Mouse (Mus musculus) mouse trophoblast stem cell (cell line): ENCODE data around the gene Zfand6.

Experiments used
- in situ Hi-C, 2 experiments: fragments of 300-500 bp; cut with MseI, MboI; formaldehyde crosslinking; loops; 2 replicates in 1 of 2; 3 replicates in 1 of 2; pipeline ENCODE4 v1.15.1; 2025

The Zfand6 gene

GRCm38 (mm10) chr7:84651303-84651986, 38.3 kb downstream of the Zfand6 start:
- in situ Hi-C loops, result no loop called here

- in situ Hi-C loops, result no loop called here
These were observed 40.7 kb downstream of the Zfand6 start for GRCm38 (mm10) chr7:84649016-84649415.

GRCm38 (mm10) chr7:84646256-84646655, 43.5 kb downstream of the Zfand6 start:
- in situ Hi-C loops, result no loop called here

- in situ Hi-C loops, result no loop called here
These were observed 46.3 kb downstream of the Zfand6 start for GRCm38 (mm10) chr7:84643270-84643998.

GRCm38 (mm10) chr7:84642159-84642928, 47.4 kb downstream of the Zfand6 start:
- in situ Hi-C loops, result no loop called here

GRCm38 (mm10) chr7:84636939-84637338, 52.8 kb downstream of the Zfand6 start:
- in situ Hi-C loops, result no loop called here

GRCm38 (mm10) chr7:84631878-84632277, 57.9 kb downstream of the Zfand6 start:
- in situ Hi-C loops, result no loop called here

- in situ Hi-C loops, result no loop called here
These were observed 66.0 kb downstream of the Zfand6 start for GRCm38 (mm10) chr7:84623718-84624117.

GRCm38 (mm10) chr7:84620956-84621355, 68.8 kb downstream of the Zfand6 start:
- in situ Hi-C loops, result no loop called here

GRCm38 (mm10) chr7:84618951-84619350, 70.8 kb downstream of the Zfand6 start:
- in situ Hi-C loops, result no loop called here

- in situ Hi-C loops, result no loop called here
These were observed 77.3 kb downstream of the Zfand6 start for GRCm38 (mm10) chr7:84612445-84612844.

GRCm38 (mm10) chr7:84611609-84612008, 78.2 kb downstream of the Zfand6 start:
- in situ Hi-C loops, result no loop called here

GRCm38 (mm10) chr7:84606293-84606749, 83.4 kb downstream of the Zfand6 start, which contains the start of gene Fah:
TSS of gene Fah (minus strand) at chr7:84606722.
- in situ Hi-C loops, result no loop called here

GRCm38 (mm10) chr7:84605704-84606292, 84.0 kb downstream of the Zfand6 start:
- in situ Hi-C loops, result no loop called here

- in situ Hi-C loops, result no loop called here
These were observed 84.6 kb downstream of the Zfand6 start for GRCm38 (mm10) chr7:84605033-84605687.

GRCm38 (mm10) chr7:84604501-84604900, 85.3 kb downstream of the Zfand6 start:
- in situ Hi-C loops, result no loop called here

- in situ Hi-C loops, result no loop called here
These were observed 88.4 kb downstream of the Zfand6 start for GRCm38 (mm10) chr7:84601331-84601730.

GRCm38 (mm10) chr7:84600631-84601030, 89.1 kb downstream of the Zfand6 start:
- in situ Hi-C loops, result no loop called here

GRCm38 (mm10) chr7:84596633-84597032, 93.1 kb downstream of the Zfand6 start:
- in situ Hi-C loops, result loop anchor here in 1 of 2 experiments (10.0 kb wide), 1 partner anchor 148 kb away; no protein-coding TSS in a partner anchor

- in situ Hi-C loops, result loop anchor here in 1 of 2 experiments (10.0 kb wide), 1 partner anchor 149 kb away; no protein-coding TSS in a partner anchor
These were observed 93.8 kb downstream of the Zfand6 start for GRCm38 (mm10) chr7:84596002-84596401.

- in situ Hi-C loops, result loop anchor here (5.0 to 10.0 kb wide), 2 partner anchors 150 to 152 kb away; no protein-coding TSS in a partner anchor
These were observed 94.8 kb downstream of the Zfand6 start for GRCm38 (mm10) chr7:84594917-84595303.
